Mouse (Mus musculus): ENCODE results near the gene Fars2. TPM values are rescaled to one million over a fixed set of nuclear protein-coding genes. Genes with fewer than 3 reads are reported as not detected.

The Fars2 gene
- polyA plus RNA-seq, 1 experiment from 2014 or later: 31.7 TPM

DNA sequence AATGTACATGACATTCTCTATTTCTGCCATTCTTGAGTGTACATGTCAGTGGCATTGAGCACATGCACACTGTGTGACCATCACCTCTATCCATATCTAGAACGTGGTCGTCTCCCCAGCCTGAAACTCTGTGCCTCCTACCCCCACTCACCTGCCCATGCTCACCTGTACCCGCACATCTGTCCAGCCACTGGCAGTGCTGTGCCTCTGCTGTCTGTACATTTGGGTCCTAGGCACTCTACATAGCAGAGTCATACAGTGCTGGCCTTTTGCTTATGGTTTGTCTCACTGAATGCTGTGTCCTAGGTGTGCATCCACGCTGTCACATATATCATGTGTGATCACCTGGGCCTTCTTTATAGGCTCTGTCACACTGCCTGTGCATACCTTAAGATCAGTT, 410.5 kb downstream of the Fars2 start:
- H3K9ac ChIP-seq (ENCODE audit: low read depth, low read length): no peak overlapping the region
- no peak overlapping the region for H3K4me3 ChIP-seq (ENCODE audit: low read length)
- H3K27me3 ChIP-seq (ENCODE audit: control insufficient read depth, insufficient read depth, low read length): no peaks in the 10 kb centered on the region
- no peaks in the 10 kb centered on the region for H3K9me3 ChIP-seq (ENCODE audit: control insufficient read depth, low read length)
- H3K36me3 ChIP-seq (ENCODE audit: control insufficient read depth, insufficient read depth, low read length): no peaks in the 10 kb centered on the region
- WGBS: 98% methylated on average over 4 of the region's 4 CpGs
- no peak for ATAC-seq (ENCODE audit: low FRiP score, low TSS enrichment)
- H3K27ac ChIP-seq (ENCODE audit: low read depth, low read length): no peak overlapping the region
- no peak overlapping the region for H3K4me2 ChIP-seq (replicated peaks; ENCODE audit: low read depth, low read length)
- H3K4me1 ChIP-seq (ENCODE audit: control insufficient read depth, insufficient read depth, low read length): no peaks in the 10 kb centered on the region

DNA sequence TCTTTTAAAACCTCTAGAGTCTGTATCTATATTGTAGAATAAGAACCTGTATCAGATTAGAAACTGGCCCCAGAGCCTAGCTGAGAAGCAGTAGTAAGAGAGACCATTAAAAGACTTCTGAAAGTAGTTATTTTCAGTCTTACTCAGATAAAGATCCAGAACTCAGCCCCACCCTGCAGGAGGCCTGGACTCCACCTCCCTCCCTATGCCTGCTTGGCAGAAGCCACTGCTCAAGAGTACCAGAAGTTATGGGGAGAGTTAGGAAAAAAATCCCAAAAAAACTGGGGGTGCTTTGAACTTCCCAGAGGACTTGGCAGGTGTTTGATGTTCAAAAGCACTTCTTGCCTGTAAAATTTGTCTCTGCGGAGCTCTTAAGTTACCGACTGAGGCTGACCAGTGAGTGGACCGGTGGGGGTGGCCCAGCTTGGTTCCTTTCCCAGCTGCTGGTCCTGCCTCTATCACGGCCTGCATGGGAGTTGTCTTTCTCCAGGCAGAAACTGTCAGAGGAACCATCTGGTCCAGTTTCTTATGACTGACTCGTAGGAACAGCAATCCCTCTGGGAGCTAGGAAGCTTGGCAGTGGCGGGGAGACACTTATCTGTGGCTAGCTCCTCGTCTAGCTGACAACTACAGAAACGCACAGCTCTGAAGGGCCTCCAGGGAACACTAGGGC, 411.1 kb downstream of the Fars2 start:
- no peaks in the 10 kb centered on the region for H3K36me3 ChIP-seq (ENCODE audit: control insufficient read depth, insufficient read depth, low read length)
- H3K4me1 ChIP-seq (ENCODE audit: control insufficient read depth, insufficient read depth, low read length): no peaks in the 10 kb centered on the region
- H3K9ac ChIP-seq (ENCODE audit: low read depth, low read length): no peak overlapping the region
- H3K4me3 ChIP-seq (ENCODE audit: low read length): no peak overlapping the region
- H3K9me3 ChIP-seq (ENCODE audit: control insufficient read depth, low read length): no peaks in the 10 kb centered on the region
- no peak for ATAC-seq (ENCODE audit: low FRiP score, low TSS enrichment)
- no peak overlapping the region for H3K27ac ChIP-seq (ENCODE audit: low read depth, low read length)
- no peaks in the 10 kb centered on the region for H3K27me3 ChIP-seq (ENCODE audit: control insufficient read depth, insufficient read depth, low read length)
- no peak overlapping the region for H3K4me2 ChIP-seq (replicated peaks; ENCODE audit: low read depth, low read length)
- 47% methylated on average over 8 of the region's 8 CpGs for WGBS

GRCm38 (mm10) chr13:36529467-36530039, 412.3 kb downstream of the Fars2 start:
- 52% methylated on average over 5 of the region's 5 CpGs for WGBS
- no peaks in the 10 kb centered on the region for H3K4me1 ChIP-seq (ENCODE audit: control insufficient read depth, insufficient read depth, low read length)
- no peak overlapping the region for H3K27ac ChIP-seq (ENCODE audit: low read depth, low read length)
- no peak overlapping the region for H3K4me3 ChIP-seq (ENCODE audit: low read length)
- peak; percentile 10; the same call in 1 of the 2 replicates for ATAC-seq (ENCODE audit: low FRiP score, low TSS enrichment)
- no peak overlapping the region for H3K9ac ChIP-seq (ENCODE audit: low read depth, low read length)
- H3K27me3 ChIP-seq (ENCODE audit: control insufficient read depth, insufficient read depth, low read length): no peaks in the 10 kb centered on the region
- no peak overlapping the region for H3K4me2 ChIP-seq (replicated peaks; ENCODE audit: low read depth, low read length)
- H3K36me3 ChIP-seq (ENCODE audit: control insufficient read depth, insufficient read depth, low read length): no peaks in the 10 kb centered on the region
- H3K9me3 ChIP-seq (ENCODE audit: control insufficient read depth, low read length): no peaks in the 10 kb centered on the region

DNA sequence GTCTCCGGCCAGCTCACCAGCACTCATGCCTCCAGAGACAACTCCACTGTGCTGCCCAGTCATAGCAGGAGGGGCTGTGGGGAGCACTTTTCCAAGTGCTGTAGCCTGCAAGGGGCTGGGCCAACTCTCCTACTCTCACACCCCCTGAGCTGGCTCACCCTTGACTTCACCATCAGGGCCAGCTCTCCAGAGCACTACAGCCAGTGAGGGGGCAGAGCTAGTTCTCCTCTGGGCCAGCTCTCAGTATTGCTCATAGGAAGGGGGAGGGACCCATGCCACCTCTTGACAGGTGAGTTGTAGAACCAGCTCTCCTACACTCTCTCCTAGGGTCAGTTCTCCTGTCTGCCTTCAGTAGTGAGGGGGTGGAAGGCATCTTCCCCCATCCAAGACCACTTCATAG, 413.6 kb downstream of the Fars2 start:
- Histone ChIP-seq H3K4me1 (ENCODE audit: control insufficient read depth, insufficient read depth, low read length) (no peaks in the 10 kb centered on the region), H3K27ac (ENCODE audit: low read depth, low read length) (no peak overlapping the region), H3K9me3 (ENCODE audit: control insufficient read depth, low read length) (no peaks in the 10 kb centered on the region), H3K36me3 (ENCODE audit: control insufficient read depth, insufficient read depth, low read length) (no peaks in the 10 kb centered on the region), H3K4me2 (replicated peaks; ENCODE audit: low read depth, low read length) (no peak overlapping the region), H3K27me3 (ENCODE audit: control insufficient read depth, insufficient read depth, low read length) (no peaks in the 10 kb centered on the region), H3K4me3 (ENCODE audit: low read length) (no peak overlapping the region), H3K9ac (ENCODE audit: low read depth, low read length) (no peak overlapping the region)
- ATAC-seq (ENCODE audit: low FRiP score, low TSS enrichment): no peak
- 79% methylated on average over 1 of the region's 1 CpGs for WGBS

DNA sequence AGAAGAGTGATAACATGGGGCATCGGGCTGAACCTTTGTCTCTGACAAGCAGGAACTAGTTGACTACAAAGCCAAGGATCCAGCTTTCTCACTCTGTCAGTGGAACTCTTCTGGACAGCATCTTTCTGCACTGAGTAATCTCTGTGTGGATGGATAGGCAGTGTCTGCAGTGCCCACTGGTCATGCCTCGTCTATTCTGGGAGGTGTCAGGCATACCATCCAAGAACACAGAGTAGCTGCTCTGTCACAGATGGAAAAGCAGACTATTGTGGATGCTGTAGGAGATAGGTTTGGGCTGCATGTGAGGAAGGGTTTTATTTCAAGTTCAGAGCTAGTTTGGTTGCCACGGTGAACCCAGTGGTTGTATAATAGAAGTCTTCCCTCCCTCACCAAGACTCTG, 414.7 kb downstream of the Fars2 start:
- H3K9ac ChIP-seq (ENCODE audit: low read depth, low read length): no peak overlapping the region
- no peak overlapping the region for H3K27ac ChIP-seq (ENCODE audit: low read depth, low read length)
- no peaks in the 10 kb centered on the region for H3K9me3 ChIP-seq (ENCODE audit: control insufficient read depth, low read length)
- WGBS: 69% methylated on average over 3 of the region's 3 CpGs
- H3K36me3 ChIP-seq (ENCODE audit: control insufficient read depth, insufficient read depth, low read length): no peaks in the 10 kb centered on the region
- no peaks in the 10 kb centered on the region for H3K4me1 ChIP-seq (ENCODE audit: control insufficient read depth, insufficient read depth, low read length)
- H3K4me2 ChIP-seq (replicated peaks; ENCODE audit: low read depth, low read length): no peak overlapping the region
- no peak for ATAC-seq (ENCODE audit: low FRiP score, low TSS enrichment)
- no peak overlapping the region for H3K4me3 ChIP-seq (ENCODE audit: low read length)
- no peaks in the 10 kb centered on the region for H3K27me3 ChIP-seq (ENCODE audit: control insufficient read depth, insufficient read depth, low read length)

- 94% methylated on average over 5 of the region's 5 CpGs for WGBS
- no peaks in the 10 kb centered on the region for H3K9me3 ChIP-seq (ENCODE audit: control insufficient read depth, low read length)
- H3K4me1 ChIP-seq (ENCODE audit: control insufficient read depth, insufficient read depth, low read length): no peaks in the 10 kb centered on the region
Observed at GRCm38 (mm10) chr13:36533071-36533470, 415.9 kb downstream of the Fars2 start.

GRCm38 (mm10) chr13:36533518-36533917, 416.3 kb downstream of the Fars2 start:
- H3K9me3 ChIP-seq (ENCODE audit: control insufficient read depth, low read length): no peaks in the 10 kb centered on the region

More at GRCm38 (mm10) chr13:36533071-36533470, 415.9 kb downstream of the Fars2 start:
- Histone ChIP-seq H3K27me3 (ENCODE audit: control insufficient read depth, insufficient read depth, low read length) (no peaks in the 10 kb centered on the region), H3K27ac (ENCODE audit: low read depth, low read length) (no peak overlapping the region), H3K36me3 (ENCODE audit: control insufficient read depth, insufficient read depth, low read length) (no peaks in the 10 kb centered on the region), H3K4me2 (replicated peaks; ENCODE audit: low read depth, low read length) (no peak overlapping the region), H3K4me3 (ENCODE audit: low read length) (no peak overlapping the region), H3K9ac (ENCODE audit: low read depth, low read length) (no peak overlapping the region)
- ATAC-seq (ENCODE audit: low FRiP score, low TSS enrichment): no peak

GRCm38 (mm10) chr13:36533966-36534540, 416.8 kb downstream of the Fars2 start:
- Histone ChIP-seq H3K9ac (ENCODE audit: low read depth, low read length) (no peak overlapping the region), H3K36me3 (ENCODE audit: control insufficient read depth, insufficient read depth, low read length) (no peaks in the 10 kb centered on the region), H3K4me3 (ENCODE audit: low read length) (no peak overlapping the region), H3K27ac (ENCODE audit: low read depth, low read length) (no peak overlapping the region), H3K4me1 (ENCODE audit: control insufficient read depth, insufficient read depth, low read length) (no peaks in the 10 kb centered on the region), H3K27me3 (ENCODE audit: control insufficient read depth, insufficient read depth, low read length) (no peaks in the 10 kb centered on the region), H3K9me3 (ENCODE audit: control insufficient read depth, low read length) (no peaks in the 10 kb centered on the region), H3K4me2 (replicated peaks; ENCODE audit: low read depth, low read length) (no peak overlapping the region)
- WGBS: 90% methylated on average over 8 of the region's 8 CpGs
- no peak for ATAC-seq (ENCODE audit: low FRiP score, low TSS enrichment)

More at GRCm38 (mm10) chr13:36533518-36533917, 416.3 kb downstream of the Fars2 start:
- H3K27ac ChIP-seq (ENCODE audit: low read depth, low read length): no peak overlapping the region
- H3K4me1 ChIP-seq (ENCODE audit: control insufficient read depth, insufficient read depth, low read length): no peaks in the 10 kb centered on the region
- H3K4me2 ChIP-seq (replicated peaks; ENCODE audit: low read depth, low read length): no peak overlapping the region
- no peak for ATAC-seq (ENCODE audit: low FRiP score, low TSS enrichment)
- WGBS: 89% methylated on average over 7 of the region's 7 CpGs
- no peak overlapping the region for H3K9ac ChIP-seq (ENCODE audit: low read depth, low read length)
- no peaks in the 10 kb centered on the region for H3K27me3 ChIP-seq (ENCODE audit: control insufficient read depth, insufficient read depth, low read length)
- H3K36me3 ChIP-seq (ENCODE audit: control insufficient read depth, insufficient read depth, low read length): no peaks in the 10 kb centered on the region
- no peak overlapping the region for H3K4me3 ChIP-seq (ENCODE audit: low read length)

GRCm38 (mm10) chr13:36537580-36537979, 420.4 kb downstream of the Fars2 start:
- Histone ChIP-seq H3K4me2 (replicated peaks; ENCODE audit: low read depth, low read length) (no peak overlapping the region), H3K9me3 (ENCODE audit: control insufficient read depth, low read length) (no peaks in the 10 kb centered on the region), H3K27ac (ENCODE audit: low read depth, low read length) (no peak overlapping the region), H3K9ac (ENCODE audit: low read depth, low read length) (no peak overlapping the region), H3K27me3 (ENCODE audit: control insufficient read depth, insufficient read depth, low read length) (no peaks in the 10 kb centered on the region), H3K4me3 (ENCODE audit: low read length) (no peak overlapping the region), H3K4me1 (ENCODE audit: control insufficient read depth, insufficient read depth, low read length) (no peaks in the 10 kb centered on the region), H3K36me3 (ENCODE audit: control insufficient read depth, insufficient read depth, low read length) (no peaks in the 10 kb centered on the region)
- no peak for ATAC-seq (ENCODE audit: low FRiP score, low TSS enrichment)
- 47% methylated on average over 3 of the region's 3 CpGs for WGBS
